Mouse (Mus musculus) spleen, embryonic (tissue): Measurements from ENCODE around the gene Ranbp10.

Source experiments
- CTCF ChIA-PET: fragments of 350-600 bp; sonication (Branson Sonifier 250); formaldehyde crosslinking; loops from one replicate; lab custom pipeline; 2022; lab: Charles Lee

Gene Ranbp10

GRCm38 (mm10) chr8:105727397-105728124 lies 99.6 kb downstream of the Ranbp10 start:
- CTCF ChIA-PET, result no interaction called here

GRCm38 (mm10) chr8:105725726-105726125 lies 101.4 kb downstream of the Ranbp10 start:
- CTCF ChIA-PET, result no interaction called here

GRCm38 (mm10) chr8:105722861-105723260 lies 104.3 kb downstream of the Ranbp10 start:
- CTCF ChIA-PET, result no interaction called here

- CTCF ChIA-PET, result no interaction called here
Measured at GRCm38 (mm10) chr8:105719637-105720036, 107.5 kb downstream of the Ranbp10 start.
